Mouse (Mus musculus) liver, adult 2 months (tissue): ENCODE data around the gene Siglec1. TPM values are rescaled to one million over a fixed set of nuclear protein-coding genes. Genes with fewer than 3 reads are reported as not detected.
"Not testable (repeated sequence)": the region's sequence is repeated elsewhere in the genome, so short reads cannot be mapped to it uniquely, and the experiment has no call there.

Experiments used
- DNase-seq: peaks from one replicate; pipeline ENCODE4 v3.0.0-alpha.2; 2011; ENCODE audit warnings: low read depth, low spot score; ENCODE audit errors: extremely low read depth
- H3K27ac ChIP-seq: fragments of 200-500 bp; replicated peaks from 2 replicates; pipeline ENCODE4 v1.5.1; 2012; ENCODE audit warnings: low read depth, mild to moderate bottlenecking, control low read depth, inconsistent platforms, low read length; ENCODE audit not compliant: insufficient read depth
- H3K27me3 ChIP-seq: fragments of 200-500 bp; 2 replicates; pipeline ENCODE4 v1.6.1; 2012; ENCODE audit warnings: mild to moderate bottlenecking, moderate library complexity, low read length, inconsistent platforms; ENCODE audit not compliant: control insufficient read depth, insufficient read depth
- H3K36me3 ChIP-seq: fragments of 200-500 bp; 2 replicates; pipeline ENCODE4 v1.6.1; 2012; ENCODE audit warnings: low read length, inconsistent platforms; ENCODE audit not compliant: control insufficient read depth, insufficient read depth
- H3K4me1 ChIP-seq: fragments of 200-500 bp; 2 replicates; pipeline ENCODE4 v1.6.1; 2011; ENCODE audit warnings: low read length; ENCODE audit not compliant: control insufficient read depth, insufficient read depth
- H3K4me3 ChIP-seq: fragments of 200-500 bp; 2 replicates; pipeline ENCODE4 v1.5.1; 2011; ENCODE audit warnings: low read depth, mild to moderate bottlenecking, control low read depth, low read length, moderate library complexity; ENCODE audit not compliant: insufficient read depth
- H3K79me2 ChIP-seq: fragments of 200-500 bp; 2 replicates; pipeline ENCODE4 v1.6.1; 2012; ENCODE audit warnings: inconsistent platforms, mild to moderate bottlenecking, low read length, moderate library complexity; ENCODE audit not compliant: control insufficient read depth, insufficient read depth
- H3K9ac ChIP-seq: fragments of 200-500 bp; 2 replicates; pipeline ENCODE4 v1.6.1; 2012; ENCODE audit warnings: low read depth, mild to moderate bottlenecking, control low read depth, inconsistent platforms, low read length
- CTCF ChIP-seq: fragments of 200-500 bp; IDR thresholded peaks from 2 replicates; pipeline ENCODE4 v1.5.1; 2011; ENCODE audit warnings: low read depth, low read length, control low read depth
- POLR2A ChIP-seq: fragments of 200-500 bp; IDR thresholded peaks from 2 replicates; pipeline ENCODE4 v1.6.1; 2011; ENCODE audit warnings: low read length, control low read depth; ENCODE audit not compliant: insufficient read depth; ENCODE audit errors: extremely low read depth
- WGBS: fragments of 180-500 bp; shearing (Covaris S2); methylation state at CpG from one replicate; pipeline ENCODE4 v1.1.7; 2018; 5-methylcytosine and 5-hydroxymethylcytosine counted together
- polyA plus RNA-seq: library from polyadenylated mRNA; depleted of rRNA; stranded (reverse); fragments of >200 nt; gene quantifications from 2 replicates; pipeline ENCODE4 v1.2.3, GENCODE M21; 2012
- total RNA-seq: library from RNA; depleted of rRNA; stranded (reverse); fragments of >200 nt; gene quantifications from 2 replicates; pipeline ENCODE4 v1.2.3, GENCODE M21; 2014

Siglec1 gene
- total and polyA plus RNA-seq, 2 experiments, result 4.5 to 9.9 TPM

- no peak for DNase-seq
- WGBS, result 85% methylated on average over 5 of the region's 5 CpGs
- H3K4me1 ChIP-seq, result no peaks in the 10 kb centered on the region
- no peaks in the 10 kb centered on the region for H3K36me3 ChIP-seq
- no peak overlapping the region for H3K9ac ChIP-seq
- H3K27ac ChIP-seq, result no peak overlapping the region
- TF ChIP-seq CTCF (no peak), POLR2A (no peak)
- no peaks in the 10 kb centered on the region for H3K27me3 ChIP-seq
- no peak overlapping the region for H3K4me3 ChIP-seq
- no peaks in the 10 kb centered on the region for H3K79me2 ChIP-seq
Measured at GRCm38 (mm10) chr2:131105989-131106388, 19.4 kb upstream of the Siglec1 start.

GRCm38 (mm10) chr2:131105061-131105460 lies 18.5 kb upstream of the Siglec1 start:
- WGBS, result 78% methylated on average over 4 of the region's 4 CpGs
- not testable (repeated sequence) for H3K36me3 ChIP-seq, H3K27ac ChIP-seq, H3K4me1 ChIP-seq, H3K79me2 ChIP-seq, H3K4me3 ChIP-seq, H3K9ac ChIP-seq, DNase-seq, H3K27me3 ChIP-seq

- Histone ChIP-seq H3K27ac (no peak overlapping the region), H3K4me3 (no peak overlapping the region), H3K79me2 (no peaks in the 10 kb centered on the region), H3K4me1 (no peaks in the 10 kb centered on the region), H3K27me3 (no peaks in the 10 kb centered on the region), H3K9ac (no peak overlapping the region), H3K36me3 (no peaks in the 10 kb centered on the region)
- TF ChIP-seq POLR2A (no peak), CTCF (no peak)
- 95% methylated on average over 4 of the region's 4 CpGs for WGBS
- DNase-seq, result no peak
Measured at GRCm38 (mm10) chr2:131104021-131104420, 17.5 kb upstream of the Siglec1 start.

- Histone ChIP-seq H3K27me3 (no peaks in the 10 kb centered on the region), H3K79me2 (no peaks in the 10 kb centered on the region), H3K4me1 (no peaks in the 10 kb centered on the region; the same call in 1 of the 2 replicates), H3K4me3 (no peak overlapping the region), H3K9ac (no peak overlapping the region), H3K27ac (no peak overlapping the region), H3K36me3 (no peaks in the 10 kb centered on the region)
- no peak for DNase-seq
- 57% methylated on average over 3 of the region's 3 CpGs for WGBS
- TF ChIP-seq CTCF, result no peak
- TF ChIP-seq POLR2A, result no peak
Measured at GRCm38 (mm10) chr2:131101530-131101929, 15.0 kb upstream of the Siglec1 start.

GRCm38 (mm10) chr2:131097087-131097486 lies 10.5 kb upstream of the Siglec1 start:
- no peak overlapping the region for H3K27ac ChIP-seq
- H3K9ac ChIP-seq, result no peak overlapping the region
- no peak overlapping the region for H3K4me3 ChIP-seq
- no peaks in the 10 kb centered on the region for H3K79me2 ChIP-seq
- 79% methylated on average over 4 of the region's 4 CpGs for WGBS
- H3K27me3 ChIP-seq, result no peaks in the 10 kb centered on the region
- H3K36me3 ChIP-seq, result no peaks in the 10 kb centered on the region
- no peaks in the 10 kb centered on the region; the same call in 1 of the 2 replicates for H3K4me1 ChIP-seq
- TF ChIP-seq CTCF (no peak), POLR2A (no peak)
- no peak for DNase-seq

- Histone ChIP-seq H3K79me2 (no peaks in the 10 kb centered on the region), H3K4me3 (no peak overlapping the region), H3K27me3 (no peaks in the 10 kb centered on the region), H3K36me3 (no peaks in the 10 kb centered on the region), H3K27ac (peak overlapping the region; percentile 58), H3K9ac (no peak overlapping the region), H3K4me1 (no peaks in the 10 kb centered on the region; the same call in 1 of the 2 replicates)
- TF ChIP-seq POLR2A (no peak), CTCF (no peak)
- no peak for DNase-seq
- 52% methylated on average over 9 of the region's 9 CpGs for WGBS
Measured at GRCm38 (mm10) chr2:131096101-131096795, 9.7 kb upstream of the Siglec1 start.
